Mouse (Mus musculus): Measurements from ENCODE around the gene Senp6.
A peak's percentile ranks its signal among the peaks of the same experiment; 100 is the strongest.
"Not testable (repeated sequence)": the region's sequence is repeated elsewhere in the genome, so short reads cannot be mapped to it uniquely, and the experiment has no call there.

Senp6 gene

DNA sequence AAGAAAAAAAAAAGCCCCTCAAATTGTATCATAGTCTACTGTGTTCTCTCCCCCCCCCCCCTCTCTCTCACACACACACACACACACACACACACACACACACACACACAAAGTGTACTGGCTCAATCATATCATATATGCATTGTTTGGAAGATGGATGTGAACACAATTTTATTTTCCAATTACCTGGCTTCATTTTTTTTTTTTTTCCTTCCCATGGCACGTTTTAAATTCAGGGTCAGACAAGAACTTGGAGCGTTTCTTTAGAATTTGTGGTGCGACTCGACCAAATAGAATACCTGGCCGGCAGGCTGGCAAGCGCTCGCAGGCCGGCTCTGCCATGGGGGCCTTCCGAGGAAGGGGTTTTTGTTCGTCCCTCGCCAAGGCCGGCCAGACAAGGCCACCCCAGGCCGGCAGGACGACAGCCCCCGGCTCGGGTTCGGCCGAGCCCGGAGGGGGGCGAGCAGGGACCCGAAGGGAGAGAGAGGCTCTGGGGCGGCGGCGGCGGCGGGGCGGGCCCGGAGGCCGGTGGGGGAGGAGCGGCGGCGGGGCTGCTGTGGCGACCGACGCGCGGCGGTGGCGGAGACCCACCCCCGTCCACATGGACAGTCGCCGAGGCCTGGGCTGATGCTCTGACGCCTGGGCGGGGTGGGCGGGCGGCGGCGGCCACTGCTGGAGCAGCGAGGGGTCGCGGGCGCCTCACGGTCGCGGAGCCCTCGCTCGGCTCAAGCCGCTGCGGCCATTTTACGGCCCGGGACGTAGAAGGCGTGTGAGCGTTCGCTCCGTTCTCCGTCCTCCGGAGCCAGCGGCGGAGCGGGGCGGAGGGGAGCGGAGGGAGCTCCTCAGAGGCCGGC, at the start of gene Senp6:
Gene Senp6, plus strand, starts transcription at position 537 of the 854 bp plus-strand sequence.
- peak; percentile 50 for DNase-seq (ENCODE audit: low read depth, low spot score)

DNA sequence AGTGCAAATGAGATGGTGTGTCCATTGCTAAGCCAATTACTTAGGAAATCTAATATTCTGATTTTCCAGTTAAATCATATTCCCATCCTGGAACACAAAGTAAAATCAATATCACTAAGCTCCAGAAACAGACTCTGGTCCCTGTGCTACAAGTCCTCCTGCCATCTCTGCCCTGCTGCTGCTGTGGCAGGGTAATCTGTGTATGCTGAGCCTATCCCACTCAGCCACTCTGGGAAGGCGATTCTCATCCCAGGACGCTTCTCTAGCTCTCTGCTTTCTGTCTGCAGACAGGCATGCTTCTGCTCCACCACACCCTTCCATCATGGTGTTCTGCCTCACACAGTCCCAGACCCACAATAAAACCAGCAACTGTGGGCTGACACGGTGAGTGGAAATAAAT, 46.3 kb upstream of the Senp6 start:
- DNase-seq (ENCODE audit: low read depth, low spot score): no peak

- DNase-seq (ENCODE audit: low read depth, low spot score): no peak
These were observed 45.1 kb upstream of the Senp6 start for GRCm38 (mm10) chr9:80021648-80022047.

DNA sequence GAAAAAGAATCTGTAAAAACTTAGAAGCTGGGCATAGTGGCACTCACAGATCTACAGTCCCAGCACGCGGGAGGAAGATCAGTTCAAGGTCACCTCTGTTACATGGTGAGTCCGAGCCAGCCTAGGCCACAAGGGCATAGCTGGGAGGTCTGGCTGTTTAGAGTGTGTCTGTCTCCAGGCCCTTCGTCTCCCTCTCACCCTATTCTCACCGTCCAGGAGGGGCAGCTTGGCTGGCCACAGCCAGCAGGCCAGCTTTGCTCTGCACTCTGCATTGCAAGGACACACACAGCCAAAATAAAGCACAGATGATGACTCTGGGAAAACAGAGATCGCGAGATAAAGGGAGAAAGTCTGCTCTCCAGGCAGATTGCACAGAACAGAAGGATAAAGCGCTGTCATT, 43.9 kb upstream of the Senp6 start:
- DNase-seq (ENCODE audit: low read depth, low spot score): no peak

- not testable (repeated sequence) for DNase-seq (ENCODE audit: low read depth, low spot score)
These were observed 41.4 kb upstream of the Senp6 start for GRCm38 (mm10) chr9:80025347-80025746.

DNA sequence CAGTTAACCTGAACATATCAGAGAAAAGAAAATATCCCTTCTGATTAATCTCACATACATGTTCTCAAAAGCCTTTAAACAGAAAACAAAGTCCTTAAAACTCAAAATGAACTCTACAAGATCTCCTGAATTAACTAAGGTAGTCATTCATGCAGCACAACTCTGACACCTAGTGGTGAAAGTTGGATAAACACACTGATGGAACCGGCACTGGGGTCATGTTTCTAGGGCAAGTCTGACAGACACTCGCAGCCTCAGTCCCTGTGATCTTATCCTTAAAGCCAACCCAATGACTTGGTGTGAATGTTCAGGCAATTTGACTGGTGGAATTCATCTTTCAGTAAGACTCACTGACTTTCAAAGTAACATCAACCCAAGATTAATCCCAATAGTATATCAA, 40.7 kb upstream of the Senp6 start:
- no peak for DNase-seq (ENCODE audit: low read depth, low spot score)

- no peak for DNase-seq (ENCODE audit: low read depth, low spot score)
These were observed 40.1 kb upstream of the Senp6 start for GRCm38 (mm10) chr9:80026581-80027021.

DNA sequence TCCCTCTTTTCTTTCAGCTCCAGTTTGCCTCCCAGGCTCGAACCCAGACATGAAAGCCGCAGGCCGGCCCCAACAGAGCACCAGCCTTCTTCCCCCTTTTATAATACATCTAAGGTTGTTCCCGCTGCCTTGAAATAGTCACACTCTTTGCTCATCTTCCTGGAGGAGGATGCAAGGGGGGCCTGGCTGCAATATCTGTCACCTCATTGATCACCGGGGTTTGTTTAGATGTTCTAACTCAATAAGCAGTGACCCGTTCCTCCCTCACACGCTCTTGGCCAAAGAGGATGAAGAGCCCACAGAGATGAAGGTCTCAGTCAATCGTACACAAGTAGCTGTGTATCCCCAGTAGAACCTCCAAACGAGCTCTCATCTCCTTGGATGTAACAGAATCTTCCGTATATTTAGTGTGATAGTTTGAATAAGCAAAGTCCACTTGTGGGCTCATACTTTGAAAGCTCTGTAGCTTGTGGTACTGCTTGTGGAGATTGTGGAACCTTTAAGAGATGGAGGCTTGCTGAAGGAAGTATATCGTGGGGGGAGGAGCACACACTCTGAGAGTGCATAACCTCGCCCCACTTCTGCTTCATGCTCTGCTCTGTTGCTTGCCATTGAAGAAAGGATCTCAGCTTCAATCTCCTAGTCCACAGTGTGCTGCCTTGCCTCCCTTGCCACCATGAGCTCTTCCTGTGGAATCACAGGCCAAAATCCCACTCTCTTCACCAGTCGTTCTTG, 29.3 kb upstream of the Senp6 start:
- no peak for DNase-seq (ENCODE audit: low read depth, low spot score)

DNA sequence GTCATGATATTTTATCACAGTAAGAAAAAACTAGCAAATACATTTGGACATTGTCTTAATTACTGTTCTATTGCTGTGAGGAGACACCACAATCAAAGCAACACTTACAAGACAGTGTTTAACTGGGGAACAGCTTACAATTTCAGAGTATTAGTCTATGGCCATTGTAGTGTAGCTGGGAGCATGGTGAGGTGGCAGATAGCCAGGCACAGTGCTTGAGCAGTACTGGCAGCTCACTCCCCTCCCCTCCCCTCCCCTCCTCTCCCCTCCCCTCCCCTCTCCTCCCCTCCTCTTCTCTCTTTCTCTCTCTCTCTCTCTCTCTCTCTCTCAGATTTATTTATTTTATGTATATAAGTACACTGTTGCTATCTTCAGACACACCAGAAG, 28.7 kb upstream of the Senp6 start:
- DNase-seq (ENCODE audit: low read depth, low spot score): no peak

DNA sequence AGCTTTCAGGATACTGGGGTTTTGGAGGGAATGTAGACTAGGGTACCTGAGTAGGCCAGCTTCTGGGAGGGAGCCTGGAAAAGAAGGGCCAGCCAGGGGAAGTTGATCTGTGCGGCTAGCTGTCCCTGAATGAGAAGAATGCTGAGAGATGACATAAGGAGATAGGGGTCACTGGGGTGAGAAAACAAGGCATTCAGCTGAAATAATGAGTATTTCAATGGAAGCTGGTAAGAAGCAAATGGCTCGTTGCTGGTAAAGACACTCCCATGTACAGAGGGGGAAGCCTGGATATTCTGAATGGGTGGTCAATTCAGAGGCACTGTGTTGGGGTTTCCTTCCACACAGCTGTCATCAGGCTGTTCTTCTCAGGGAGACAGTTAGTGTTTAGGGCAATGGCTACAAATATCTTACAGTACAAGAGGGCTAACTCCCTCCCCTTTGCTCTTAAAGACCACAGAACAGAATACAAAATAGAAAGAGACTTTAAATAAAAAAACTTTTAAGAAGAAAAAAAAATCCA, 27.3 kb upstream of the Senp6 start:
- DNase-seq (ENCODE audit: low read depth, low spot score): no peak

DNA sequence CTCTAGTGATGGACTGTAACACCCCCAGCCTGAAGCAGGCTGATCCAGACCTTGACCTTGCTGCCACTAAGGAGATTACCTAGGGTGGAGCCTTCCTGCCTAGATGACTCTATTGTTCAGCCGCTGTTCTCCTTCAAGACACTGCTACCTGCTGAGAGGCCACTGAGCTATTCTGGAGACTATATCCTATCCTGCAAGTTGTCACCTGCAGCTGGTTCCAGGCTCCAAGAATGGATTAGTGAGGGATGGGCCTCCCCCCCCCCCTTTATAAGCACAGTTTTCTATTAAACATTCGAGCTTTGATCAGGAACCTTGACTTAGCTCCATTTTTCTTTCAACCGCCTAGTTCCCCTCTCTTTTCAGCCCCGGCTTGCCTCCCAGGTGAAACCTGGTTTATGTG, 22.4 kb upstream of the Senp6 start:
- DNase-seq (ENCODE audit: low read depth, low spot score): not testable (repeated sequence)

DNA sequence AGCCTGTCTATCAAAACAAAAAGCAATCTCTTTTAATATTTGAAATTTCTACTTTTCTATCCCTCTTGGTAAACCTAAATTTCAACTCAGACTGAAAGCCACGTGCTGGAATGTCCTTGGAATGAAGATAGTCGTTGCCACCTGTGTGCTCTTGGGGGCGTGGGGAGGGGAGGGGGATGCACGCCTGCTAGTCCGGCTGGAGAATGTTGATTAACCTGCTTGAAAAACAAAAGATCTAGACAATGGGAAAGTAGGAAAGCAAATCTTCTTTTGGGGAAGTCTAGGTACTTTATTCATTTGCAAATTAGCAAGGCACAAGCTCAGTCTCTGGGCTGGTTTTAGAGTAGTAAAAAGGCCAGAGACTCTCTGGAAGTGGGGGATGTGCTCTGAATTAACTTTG, 17.4 kb upstream of the Senp6 start:
- DNase-seq (ENCODE audit: low read depth, low spot score): not testable (repeated sequence)

- DNase-seq (ENCODE audit: low read depth, low spot score): no peak
These were observed 13.8 kb upstream of the Senp6 start for GRCm38 (mm10) chr9:80052951-80053350.

GRCm38 (mm10) chr9:80057690-80058089, 9.0 kb upstream of the Senp6 start:
- DNase-seq (ENCODE audit: low read depth, low spot score): no peak

- not testable (repeated sequence) for DNase-seq (ENCODE audit: low read depth, low spot score)
These were observed 1.2 kb upstream of the Senp6 start for GRCm38 (mm10) chr9:80065495-80065894.

- DNase-seq (ENCODE audit: low read depth, low spot score): peak; percentile 37
These were observed 721 bp downstream of the Senp6 start for GRCm38 (mm10) chr9:80067221-80068027.

- DNase-seq (ENCODE audit: low read depth, low spot score): no peak
These were observed 1.4 kb downstream of the Senp6 start for GRCm38 (mm10) chr9:80068028-80068515.

- DNase-seq (ENCODE audit: low read depth, low spot score): no peak
These were observed 2.1 kb downstream of the Senp6 start for GRCm38 (mm10) chr9:80068735-80069315.

- DNase-seq (ENCODE audit: low read depth, low spot score): no peak
These were observed 3.3 kb downstream of the Senp6 start for GRCm38 (mm10) chr9:80070026-80070425.

GRCm38 (mm10) chr9:80071616-80072015, 4.9 kb downstream of the Senp6 start:
- DNase-seq (ENCODE audit: low read depth, low spot score): no peak

DNA sequence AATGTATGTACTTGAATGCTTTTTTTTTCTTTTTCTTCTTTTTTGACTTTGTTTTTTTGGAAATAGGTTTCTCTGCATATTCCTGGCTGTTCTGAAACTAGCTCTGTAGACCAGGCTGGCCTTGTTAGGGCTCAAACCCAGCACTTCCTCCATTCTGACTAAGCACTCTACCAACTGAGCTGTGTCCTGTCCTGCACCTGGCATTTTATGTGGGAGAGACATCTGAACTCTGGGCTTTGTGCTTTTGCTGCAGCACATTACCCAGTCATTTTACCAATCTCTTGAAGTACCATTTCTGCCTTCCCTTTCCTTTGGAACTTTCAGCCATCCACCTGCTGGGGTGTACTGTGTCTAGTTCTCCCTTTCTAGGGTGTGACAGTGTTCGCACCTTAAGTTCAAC, 7.4 kb downstream of the Senp6 start:
- DNase-seq (ENCODE audit: low read depth, low spot score): no peak

Measured in brain, embryonic 18.5 days (tissue).